Mouse (Mus musculus) stomach, embryonic 16.5 days (tissue): ENCODE data around the gene Klre1. TPM values are rescaled to one million over a fixed set of nuclear protein-coding genes. Genes with fewer than 3 reads are reported as not detected.
A peak's percentile ranks its signal among the peaks of the same experiment; 100 is the strongest.

Experiments used
- ATAC-seq: fragments of 200-750 bp; cut with Nextera tagmentation; 2 replicates; pipeline ENCODE4 v1.8.0; 2017; ENCODE audit warnings: moderate number of reproducible peaks, moderate TSS enrichment; ENCODE audit not compliant: insufficient read depth, low FRiP score
- H3K27ac ChIP-seq: fragments of 300-500 bp; sonication (generic); 2 replicates; pipeline ENCODE4 v1.5.1; 2014; ENCODE audit warnings: low read length
- H3K27me3 ChIP-seq: fragments of 300-500 bp; sonication (generic); 2 replicates; pipeline ENCODE4 v1.6.1; 2014; ENCODE audit warnings: low read length, control low read depth, mixed read lengths; ENCODE audit not compliant: control insufficient read depth, insufficient read depth
- H3K36me3 ChIP-seq: fragments of 300-500 bp; sonication (generic); 2 replicates; pipeline ENCODE4 v1.6.1; 2014; ENCODE audit warnings: low read length; ENCODE audit not compliant: control insufficient read depth, insufficient read depth
- H3K4me1 ChIP-seq: fragments of 300-500 bp; sonication (generic); 2 replicates; pipeline ENCODE4 v1.6.1; 2014; ENCODE audit warnings: low read length, control low read depth, mixed read lengths; ENCODE audit not compliant: control insufficient read depth, insufficient read depth
- H3K4me2 ChIP-seq: fragments of 300-500 bp; sonication (generic); 2 replicates; pipeline ENCODE4 v1.6.1; 2014; ENCODE audit warnings: low read depth, low read length, mixed read lengths
- H3K4me3 ChIP-seq: fragments of 300-500 bp; sonication (generic); replicated peaks from 2 replicates; pipeline ENCODE4 v1.5.1; 2014; ENCODE audit warnings: mild to moderate bottlenecking, low read length
- H3K9ac ChIP-seq: fragments of 300-500 bp; sonication (generic); 2 replicates; pipeline ENCODE4 v1.6.1; 2014; ENCODE audit warnings: low read length
- H3K9me3 ChIP-seq: fragments of 300-500 bp; sonication (generic); replicated peaks from 2 replicates; pipeline ENCODE4 v1.6.1; 2016; ENCODE audit warnings: low read length, control low read depth; ENCODE audit not compliant: control insufficient read depth
- WGBS: fragments of 180-500 bp; shearing (Covaris S2); extraction: QIAGEN DNeasy Blood & Tissue Kit; methylation state at CpG from one replicate; pipeline ENCODE4 v1.1.7; 2014; 5-methylcytosine and 5-hydroxymethylcytosine counted together
- polyA plus RNA-seq: library from polyadenylated mRNA; unstranded; fragments of >200 nt; fragmentation: Nextera tagmentation; extraction: Ambion mirVana; gene quantifications from 2 replicates; pipeline ENCODE4 v1.2.1, GENCODE M21; 2015

Gene Klre1
- polyA plus RNA-seq, 1 experiment from 2014 or later, result not detected

- no peak overlapping the region for H3K4me2 ChIP-seq
- no peaks in the 10 kb centered on the region for H3K27me3 ChIP-seq
- WGBS, result 82% methylated on average over 9 of the region's 9 CpGs
- peaks cover 14% of the 10 kb centered on the region; the same call in 1 of the 2 replicates for H3K36me3 ChIP-seq
- no peaks in the 10 kb centered on the region for H3K4me1 ChIP-seq
- H3K27ac ChIP-seq, result no peak overlapping the region
- no peaks in the 10 kb centered on the region for H3K9me3 ChIP-seq
- H3K9ac ChIP-seq, result no peak overlapping the region
- ATAC-seq, result no peak
- H3K4me3 ChIP-seq, result no peak overlapping the region
These were observed 35.8 kb upstream of the Klre1 start for GRCm38 (mm10) chr6:129541931-129542330.

- Histone ChIP-seq H3K9ac (no peak overlapping the region), H3K4me3 (no peak overlapping the region), H3K27me3 (no peaks in the 10 kb centered on the region), H3K36me3 (peaks cover 14% of the 10 kb centered on the region; the same call in 1 of the 2 replicates), H3K27ac (no peak overlapping the region), H3K9me3 (no peaks in the 10 kb centered on the region), H3K4me1 (no peaks in the 10 kb centered on the region), H3K4me2 (no peak overlapping the region)
- WGBS, result over 99% methylated on average over 3 of the region's 3 CpGs
- ATAC-seq, result no peak
These were observed 35.2 kb upstream of the Klre1 start for GRCm38 (mm10) chr6:129542540-129542939.

GRCm38 (mm10) chr6:129543709-129544606 lies 33.7 kb upstream of the Klre1 start:
- peaks cover 14% of the 10 kb centered on the region; the same call in 1 of the 2 replicates for H3K36me3 ChIP-seq
- H3K4me2 ChIP-seq, result no peak overlapping the region
- peak; percentile 74 for ATAC-seq
- no peaks in the 10 kb centered on the region for H3K4me1 ChIP-seq
- no peak overlapping the region for H3K4me3 ChIP-seq
- H3K27ac ChIP-seq, result no peak overlapping the region
- H3K27me3 ChIP-seq, result no peaks in the 10 kb centered on the region
- no peak overlapping the region for H3K9ac ChIP-seq
- H3K9me3 ChIP-seq, result no peaks in the 10 kb centered on the region
- 47% methylated on average over 6 of the region's 6 CpGs for WGBS

GRCm38 (mm10) chr6:129547277-129547676 lies 30.4 kb upstream of the Klre1 start:
- WGBS, result 85% methylated on average over 2 of the region's 2 CpGs
- no peak overlapping the region for H3K9ac ChIP-seq
- H3K4me2 ChIP-seq, result no peak overlapping the region
- no peak for ATAC-seq
- no peaks in the 10 kb centered on the region for H3K36me3 ChIP-seq
- H3K4me1 ChIP-seq, result no peaks in the 10 kb centered on the region
- no peaks in the 10 kb centered on the region for H3K9me3 ChIP-seq
- no peak overlapping the region for H3K27ac ChIP-seq
- no peaks in the 10 kb centered on the region for H3K27me3 ChIP-seq
- H3K4me3 ChIP-seq, result no peak overlapping the region

- Histone ChIP-seq H3K4me1 (no peaks in the 10 kb centered on the region), H3K27me3 (no peaks in the 10 kb centered on the region), H3K9ac (no peak overlapping the region), H3K36me3 (no peaks in the 10 kb centered on the region), H3K9me3 (no peaks in the 10 kb centered on the region), H3K4me3 (no peak overlapping the region), H3K4me2 (no peak overlapping the region), H3K27ac (no peak overlapping the region)
- 53% methylated on average over 3 of the region's 3 CpGs for WGBS
- no peak for ATAC-seq
These were observed 29.7 kb upstream of the Klre1 start for GRCm38 (mm10) chr6:129548009-129548408.

- no peaks in the 10 kb centered on the region for H3K4me1 ChIP-seq
- no peak overlapping the region for H3K9ac ChIP-seq
- peak; percentile 50; the same call in 1 of the 2 replicates for ATAC-seq
- H3K27me3 ChIP-seq, result no peaks in the 10 kb centered on the region
- H3K4me3 ChIP-seq, result no peak overlapping the region
- no peak overlapping the region for H3K4me2 ChIP-seq
- H3K36me3 ChIP-seq, result no peaks in the 10 kb centered on the region
- no peaks in the 10 kb centered on the region for H3K9me3 ChIP-seq
- H3K27ac ChIP-seq, result no peak overlapping the region
These were observed 20.2 kb upstream of the Klre1 start for GRCm38 (mm10) chr6:129557298-129558023.

- peak; percentile 82 for ATAC-seq
- 14% methylated on average over 12 of the region's 12 CpGs for WGBS
These were observed 18.6 kb upstream of the Klre1 start for GRCm38 (mm10) chr6:129558946-129559640.

GRCm38 (mm10) chr6:129559641-129560027 lies 18.1 kb upstream of the Klre1 start:
- H3K9ac ChIP-seq, result no peak overlapping the region
- H3K36me3 ChIP-seq, result no peaks in the 10 kb centered on the region
- H3K4me3 ChIP-seq, result no peak overlapping the region
- H3K9me3 ChIP-seq, result no peaks in the 10 kb centered on the region
- 61% methylated on average over 4 of the region's 4 CpGs for WGBS
- H3K4me2 ChIP-seq, result no peak overlapping the region
- no peaks in the 10 kb centered on the region for H3K4me1 ChIP-seq
- ATAC-seq, result no peak
- H3K27ac ChIP-seq, result no peak overlapping the region
- H3K27me3 ChIP-seq, result no peaks in the 10 kb centered on the region

More at GRCm38 (mm10) chr6:129558946-129559640, 18.6 kb upstream of the Klre1 start:
- no peaks in the 10 kb centered on the region for H3K9me3 ChIP-seq
- H3K4me2 ChIP-seq, result no peak overlapping the region
- no peak overlapping the region for H3K9ac ChIP-seq
- H3K4me3 ChIP-seq, result no peak overlapping the region
- no peaks in the 10 kb centered on the region for H3K27me3 ChIP-seq
- no peaks in the 10 kb centered on the region for H3K4me1 ChIP-seq
- no peaks in the 10 kb centered on the region for H3K36me3 ChIP-seq
- no peak overlapping the region for H3K27ac ChIP-seq

- no peak overlapping the region for H3K4me3 ChIP-seq
- no peaks in the 10 kb centered on the region for H3K4me1 ChIP-seq
- H3K9me3 ChIP-seq, result no peaks in the 10 kb centered on the region
- H3K27ac ChIP-seq, result no peak overlapping the region
- WGBS, result 57% methylated on average over 2 of the region's 2 CpGs
- no peaks in the 10 kb centered on the region for H3K27me3 ChIP-seq
- H3K9ac ChIP-seq, result no peak overlapping the region
- no peaks in the 10 kb centered on the region for H3K36me3 ChIP-seq
- no peak for ATAC-seq
- H3K4me2 ChIP-seq, result no peak overlapping the region
These were observed 12.4 kb upstream of the Klre1 start for GRCm38 (mm10) chr6:129565257-129565656.
